Mouse (Mus musculus) ES-Bruce4 (cell line): ENCODE measurements around the gene March1. TPM values are rescaled to one million over a fixed set of nuclear protein-coding genes. Genes with fewer than 3 reads are reported as not detected.

Source experiments
- H3K27ac ChIP-seq: 2 replicates; pipeline ENCODE4 v1.5.1; 2012; ENCODE audit warnings: low read length, inconsistent platforms; ENCODE audit not compliant: insufficient read depth
- H3K27me3 ChIP-seq: 2 replicates; pipeline ENCODE4 v1.6.1; 2012; ENCODE audit warnings: mild to moderate bottlenecking, low read length, inconsistent platforms; ENCODE audit not compliant: control insufficient read depth, poor library complexity, insufficient read depth, severe bottlenecking
- H3K36me3 ChIP-seq: 2 replicates; pipeline ENCODE4 v1.6.1; 2012; ENCODE audit warnings: inconsistent platforms, mild to moderate bottlenecking, low read length, moderate library complexity; ENCODE audit not compliant: control insufficient read depth, poor library complexity, insufficient read depth, severe bottlenecking
- H3K4me1 ChIP-seq: one replicate; pipeline ENCODE4 v1.8.1; 2011; ENCODE audit warnings: low read length; ENCODE audit not compliant: control insufficient read depth, insufficient read depth
- H3K4me3 ChIP-seq: 2 replicates; pipeline ENCODE4 v1.5.1; 2011; ENCODE audit warnings: low read depth, mild to moderate bottlenecking, low read length
- H3K9ac ChIP-seq: 2 replicates; pipeline ENCODE4 v1.6.1; 2012; ENCODE audit warnings: low read depth, mild to moderate bottlenecking, inconsistent platforms; ENCODE audit not compliant: poor library complexity, severe bottlenecking
- H3K9me3 ChIP-seq: replicated peaks from 2 replicates; pipeline ENCODE4 v1.6.1; 2012; ENCODE audit warnings: mild to moderate bottlenecking, low read length, inconsistent platforms; ENCODE audit not compliant: control insufficient read depth, poor library complexity, insufficient read depth, severe bottlenecking
- CTCF ChIP-seq: IDR thresholded peaks from one replicate; pipeline ENCODE4 v1.8.1; 2011; ENCODE audit warnings: low read depth, low read length
- EP300 ChIP-seq: IDR thresholded peaks from 2 replicates; pipeline ENCODE4 v1.6.1; 2011; ENCODE audit warnings: low read depth, low read length; ENCODE audit not compliant: insufficient read depth
- POLR2A ChIP-seq: IDR thresholded peaks from one replicate; pipeline ENCODE4 v1.8.1; 2011; ENCODE audit warnings: low read length; ENCODE audit not compliant: insufficient read depth
- polyA plus RNA-seq: library from polyadenylated mRNA; stranded (reverse); fragments of >200 nt; gene quantifications from 2 replicates; pipeline ENCODE4 v1.2.4, GENCODE M21; 2011; ENCODE audit warnings: low read depth; ENCODE audit not compliant: missing spikeins, insufficient read depth, insufficient read length

The March1 gene
- polyA plus RNA-seq, 1 experiment, result not detected

GRCm38 (mm10) chr8:66437929-66438328, 820.2 kb downstream of the March1 start:
- no peak for TF ChIP-seq EP300
- no peak for TF ChIP-seq POLR2A
- TF ChIP-seq CTCF, result no peak
- no peaks in the 10 kb centered on the region for H3K27me3 ChIP-seq
- H3K9me3 ChIP-seq, result no peaks in the 10 kb centered on the region; the same call in 1 of the 2 replicates
- H3K9ac ChIP-seq, result no peak overlapping the region
- H3K4me3 ChIP-seq, result no peak overlapping the region
- no peaks in the 10 kb centered on the region for H3K36me3 ChIP-seq
- no peak overlapping the region for H3K27ac ChIP-seq
- no peaks in the 10 kb centered on the region for H3K4me1 ChIP-seq

GRCm38 (mm10) chr8:66438468-66438867, 820.8 kb downstream of the March1 start:
- no peak overlapping the region for H3K9ac ChIP-seq
- no peak for TF ChIP-seq POLR2A
- TF ChIP-seq CTCF, result no peak
- TF ChIP-seq EP300, result no peak
- no peaks in the 10 kb centered on the region for H3K27me3 ChIP-seq
- H3K36me3 ChIP-seq, result no peaks in the 10 kb centered on the region
- no peak overlapping the region for H3K4me3 ChIP-seq
- H3K27ac ChIP-seq, result no peak overlapping the region
- H3K9me3 ChIP-seq, result no peaks in the 10 kb centered on the region; the same call in 1 of the 2 replicates
- H3K4me1 ChIP-seq, result no peaks in the 10 kb centered on the region

GRCm38 (mm10) chr8:66441123-66441522, 823.4 kb downstream of the March1 start:
- Histone ChIP-seq H3K36me3 (no peaks in the 10 kb centered on the region), H3K9me3 (no peaks in the 10 kb centered on the region), H3K4me1 (no peaks in the 10 kb centered on the region), H3K4me3 (no peak overlapping the region), H3K9ac (no peak overlapping the region), H3K27me3 (no peaks in the 10 kb centered on the region), H3K27ac (no peak overlapping the region)
- TF ChIP-seq CTCF, result no peak
- TF ChIP-seq POLR2A, result no peak
- no peak for TF ChIP-seq EP300

- no peak overlapping the region for H3K9ac ChIP-seq
- TF ChIP-seq CTCF (no peak), EP300 (no peak), POLR2A (no peak)
Observed at GRCm38 (mm10) chr8:66442778-66443177, 825.1 kb downstream of the March1 start.

GRCm38 (mm10) chr8:66444141-66444540, 826.4 kb downstream of the March1 start:
- Histone ChIP-seq H3K9me3 (no peaks in the 10 kb centered on the region), H3K27me3 (no peaks in the 10 kb centered on the region), H3K36me3 (no peaks in the 10 kb centered on the region), H3K4me1 (no peaks in the 10 kb centered on the region), H3K27ac (no peak overlapping the region), H3K9ac (no peak overlapping the region), H3K4me3 (no peak overlapping the region)
- TF ChIP-seq CTCF, result no peak
- no peak for TF ChIP-seq EP300
- no peak for TF ChIP-seq POLR2A

More at GRCm38 (mm10) chr8:66442778-66443177, 825.1 kb downstream of the March1 start:
- no peaks in the 10 kb centered on the region for H3K4me1 ChIP-seq
- no peak overlapping the region for H3K27ac ChIP-seq
- H3K9me3 ChIP-seq, result no peaks in the 10 kb centered on the region
- no peaks in the 10 kb centered on the region for H3K36me3 ChIP-seq
- H3K4me3 ChIP-seq, result no peak overlapping the region
- no peaks in the 10 kb centered on the region for H3K27me3 ChIP-seq

- Histone ChIP-seq H3K4me1 (no peaks in the 10 kb centered on the region), H3K27ac (no peak overlapping the region), H3K36me3 (no peaks in the 10 kb centered on the region), H3K27me3 (no peaks in the 10 kb centered on the region), H3K4me3 (no peak overlapping the region), H3K9me3 (no peaks in the 10 kb centered on the region), H3K9ac (no peak overlapping the region)
- TF ChIP-seq POLR2A (no peak), EP300 (no peak), CTCF (no peak)
Observed at GRCm38 (mm10) chr8:66445351-66445750, 827.7 kb downstream of the March1 start.
